Comparison of ENCODE assay signal across 9 mouse cellular contexts in the genomic region with DNA sequence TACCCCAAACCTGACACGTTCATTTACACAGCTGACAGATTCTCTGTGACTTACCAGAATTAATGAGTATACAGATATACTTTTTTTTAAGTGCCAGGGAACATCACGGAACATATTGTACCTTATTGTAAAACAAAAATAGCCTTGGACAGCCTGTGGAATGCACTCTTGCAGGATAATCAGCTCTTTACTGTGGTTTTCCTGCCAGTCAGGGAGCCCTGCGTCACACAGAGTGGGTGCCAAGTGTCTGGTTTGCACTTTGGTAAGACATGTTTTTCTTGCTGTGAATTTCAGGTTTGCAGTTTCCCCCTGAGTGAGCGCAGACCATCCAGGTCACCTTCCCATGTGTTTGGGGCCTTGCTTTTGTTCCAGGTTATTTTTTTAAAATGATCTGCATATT. TPM values are rescaled to one million over a fixed set of nuclear protein-coding genes. Genes with fewer than 3 reads are reported as not detected.
DNase-seq lines count a peak whose midpoint lies in the region; ATAC-seq and TF ChIP-seq lines count a peak whose summit lies in the region.
"Had no signal": no experiment of that assay in that cellular context is flagged by ENCODE, and none has a peak within 500 bp of the region (broad histone marks: within the 10 kb centered on the region; RNA-seq: fewer than 3 reads in every experiment).

No protein-coding gene starts in this region.

- peak; percentile 31; the same call in 1 of the 2 replicates for TF ChIP-seq POLR2A in heart, adult 2 months (IDR thresholded peaks at IDR 0.05; ENCODE audit: insufficient read depth, low read depth, low read length)

- H3K4me2 ChIP-seq in kidney, embryonic 15.5 days = no peak overlapping the region
- H3K4me2 ChIP-seq: midbrain, embryonic 12.5 days had no signal

- peak overlapping the region; percentile 74 for H3K27ac ChIP-seq in heart, adult 2 months
- H3K27ac ChIP-seq in kidney, embryonic 15.5 days = 0 out of 2 replicates have a peak overlapping the region, but pooled peaks have one; percentile 48
- H3K27ac ChIP-seq: midbrain, embryonic 12.5 days had no signal

- H3K9me3 ChIP-seq in kidney, embryonic 15.5 days (replicated peaks) = no peaks in the 10 kb centered on the region
- H3K9me3 ChIP-seq: midbrain, embryonic 12.5 days had no signal

- no peak overlapping the region for H3K9ac ChIP-seq in heart, adult 2 months (ENCODE audit: low read depth, low read length)
- H3K9ac ChIP-seq in kidney, embryonic 15.5 days = no peak overlapping the region
- H3K9ac ChIP-seq: midbrain, embryonic 12.5 days had no signal

- no peak for ATAC-seq in kidney, embryonic 15.5 days (replicated peaks; ENCODE audit: low FRiP score)
- ATAC-seq in erythroblast, adult 5-6 weeks (replicated peaks; ENCODE audit: low FRiP score, poor library complexity, severe bottlenecking) = no peak

- peak; percentile 83 for TF ChIP-seq EP300 in heart, adult 2 months (IDR thresholded peaks at IDR 0.05; ENCODE audit: insufficient read depth, low read depth, low read length)

- 31% methylated on average over 4 of the region's 4 CpGs for WGBS in heart, adult 2 months
- 59% methylated on average over 4 of the region's 4 CpGs for WGBS in kidney, embryonic 15.5 days

- peaks cover 5% of the 10 kb centered on the region; the same call in 1 of the 2 replicates for H3K36me3 ChIP-seq in heart, adult 2 months (ENCODE audit: control insufficient read depth, insufficient read depth, low read length)
- no peaks in the 10 kb centered on the region for H3K36me3 ChIP-seq in kidney, embryonic 15.5 days
- H3K36me3 ChIP-seq: midbrain, embryonic 12.5 days had no signal

- no peak overlapping the region for H3K4me3 ChIP-seq in heart, adult 2 months
- H3K4me3 ChIP-seq in kidney, embryonic 15.5 days (replicated peaks) = no peak overlapping the region
- H3K4me3 ChIP-seq: midbrain, embryonic 12.5 days had no signal

- intact Hi-C loops in left cerebral cortex, postnatal 14 days (cut with DNase I) = no loop called here
- intact Hi-C loops in heart, adult 2 months (cut with DNase I) = loop anchor here (10.0 kb wide), 1 partner anchor 417 kb away; no protein-coding TSS in a partner anchor

- peaks cover 15% of the 10 kb centered on the region for H3K4me1 ChIP-seq in heart, adult 2 months (ENCODE audit: control insufficient read depth, insufficient read depth, low read length)
- H3K4me1 ChIP-seq in kidney, embryonic 15.5 days = peaks cover 23% of the 10 kb centered on the region
- H3K4me1 ChIP-seq: midbrain, embryonic 12.5 days had no signal

- peak; percentile 31 to 78 for DNase-seq in left cerebral cortex, postnatal 14 days (ENCODE audit: low spot score in 2 of 2)
- no peak for DNase-seq in left cerebral cortex, adult 11 months (ENCODE audit: low spot score)
- peak; percentile 55 to 64 for DNase-seq in heart, adult 2 months
- DNase-seq in lung, postnatal 14 days = peak; percentile 73
- no peak for DNase-seq in thymus, adult 18-20 months
- DNase-seq in thymus, postnatal 0 days (ENCODE audit: low spot score) = no peak

- no peaks in the 10 kb centered on the region for H3K27me3 ChIP-seq in heart, adult 2 months (ENCODE audit: control insufficient read depth, insufficient read depth, low read length)
- H3K27me3 ChIP-seq in kidney, embryonic 15.5 days = no peaks in the 10 kb centered on the region
- H3K27me3 ChIP-seq: midbrain, embryonic 12.5 days had no signal

- H3K79me2 ChIP-seq in heart, adult 2 months (replicated peaks; ENCODE audit: control insufficient read depth, insufficient read depth, low read length) = no peaks in the 10 kb centered on the region

- TF ChIP-seq CTCF in heart, adult 2 months (IDR thresholded peaks at IDR 0.05) = no peak

RNA-seq across cellular contexts. Expression of a gene that starts 15.8 kb away (rescaled TPM):
- total RNA-seq in left cerebral cortex, postnatal 14 days (2021) = under 1 TPM; 0.13 to 0.31 TPM
- total RNA-seq in heart, adult 2 months (2021) = 1 to 10 TPM in 1 of 2 experiments, under 1 TPM in 1; 0.89 to 1.5 TPM
- polyA plus RNA-seq in heart, adult 2 months (2012; rRNA removed) = 1.2 and 2.6 TPM in 2 replicates
- polyA plus RNA-seq in kidney, embryonic 15.5 days (2015; fragmentation: Nextera tagmentation; extraction: Ambion mirVana) = 2.4 and 2.7 TPM in 2 replicates
- polyA plus RNA-seq in thymus, postnatal 0 days (2015; fragmentation: Nextera tagmentation; extraction: Ambion mirVana) = 4.3 and 4.9 TPM in 2 replicates
- total RNA-seq in erythroblast, adult 5-6 weeks (2015; ENCODE audit: low replicate concordance) = not detected in 2 replicates
- total RNA-seq in erythroblast, adult 5-6 weeks (2017; ENCODE audit: low replicate concordance) = not detected in 2 replicates

Comparison
In these comparisons a context has a peak if more than half of its experiments do, and no peak if none do; other contexts are left out.
1. DNase-seq: peak in left cerebral cortex, postnatal 14 days (2 of 2), heart, adult 2 months (2 of 2) and lung, postnatal 14 days (single experiment); none in left cerebral cortex, adult 11 months (single experiment), thymus, adult 18-20 months (0 of 2) and thymus, postnatal 0 days (single experiment).